20 mouse cellular contexts compared by ENCODE assay signal in the genomic region with DNA sequence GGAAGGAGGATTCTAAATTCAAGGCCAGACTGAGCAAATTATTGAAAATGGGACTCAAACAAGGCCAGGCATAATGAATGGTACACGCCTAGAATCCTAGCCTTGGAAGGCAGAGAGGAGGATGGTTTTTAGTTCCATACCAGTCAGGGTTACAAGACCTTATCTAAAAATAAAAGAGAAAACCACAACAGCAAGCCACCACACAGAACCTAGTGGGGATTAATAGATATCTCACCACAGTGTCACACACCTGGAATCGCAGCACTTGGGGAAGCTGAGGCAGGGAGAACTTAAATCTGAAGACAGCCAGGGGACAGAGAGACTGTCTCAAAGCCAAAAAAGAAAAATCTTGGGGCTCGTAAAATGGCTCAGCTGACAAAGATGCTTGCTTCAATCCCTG. TPM values are rescaled to one million over a fixed set of nuclear protein-coding genes. Genes with fewer than 3 reads are reported as not detected.
DNase-seq lines count a peak whose midpoint lies in the region; ATAC-seq and TF ChIP-seq lines count a peak whose summit lies in the region.
"Had no signal": no experiment of that assay in that cellular context is flagged by ENCODE, and none has a peak within 500 bp of the region (broad histone marks: within the 10 kb centered on the region; RNA-seq: fewer than 3 reads in every experiment).

No protein-coding gene starts in this region.

- no peak for TF ChIP-seq POLR2A in MEL (IDR thresholded peaks at IDR 0.05; ENCODE audit: control insufficient read depth in 1 of 2, insufficient read depth in 1 of 2, low read depth in 1 of 2, low read length in 2 of 2, poor library complexity in 1 of 2)

- no peak overlapping the region for H3K27ac ChIP-seq in heart, embryonic 13.5 days (replicated peaks)
- H3K27ac ChIP-seq in lung, embryonic 15.5 days = no peak overlapping the region
- no peak overlapping the region for H3K27ac ChIP-seq in MEL (ENCODE audit: control insufficient read depth, low read depth, low read length)
- no peak overlapping the region for H3K27ac ChIP-seq in liver, embryonic 15.5 days (replicated peaks)
- H3K27ac ChIP-seq: left cerebral cortex, adult 2 months; limb, embryonic 10.5 days; stomach, embryonic 15.5 days had no signal

- peaks cover 32% of the 10 kb centered on the region for H3K36me3 ChIP-seq in heart, embryonic 13.5 days
- H3K36me3 ChIP-seq in lung, embryonic 15.5 days = peaks cover 24% of the 10 kb centered on the region
- H3K36me3 ChIP-seq in MEL (ENCODE audit: control insufficient read depth in 1 of 2, insufficient read depth in 2 of 2, low read length in 2 of 2) = peaks cover 0 to 15% of the 10 kb centered on the region in 2 experiments; a peak in 2 of 4 replicates
- peaks cover 27% of the 10 kb centered on the region for H3K36me3 ChIP-seq in liver, embryonic 15.5 days (replicated peaks)

- H3K4me3 ChIP-seq in heart, embryonic 13.5 days = 0 out of 2 replicates have a peak overlapping the region, but pooled peaks have one; percentile 71
- H3K4me3 ChIP-seq in lung, embryonic 15.5 days = no peak overlapping the region
- no peak overlapping the region for H3K4me3 ChIP-seq in MEL (ENCODE audit: control insufficient read depth in 1 of 2, insufficient read depth in 1 of 2, low read depth in 2 of 2, low read length in 2 of 2)
- no peak overlapping the region for H3K4me3 ChIP-seq in liver, embryonic 15.5 days (replicated peaks)

- no peak for DNase-seq in heart, postnatal 36 days
- no peak for DNase-seq in lung, postnatal 25 days (ENCODE audit: low spot score)
- peak; percentile 52 for DNase-seq in MEL (ENCODE audit: low read depth, low spot score)
- DNase-seq in embryo, embryonic 9.5 days (ENCODE audit: extremely low spot score) = no peak
- DNase-seq in adrenal gland, adult (ENCODE audit: inconsistent age in 2 of 2, low spot score in 1 of 2) = no peak
- DNase-seq: cerebellum, adult 9-11 months; heart, postnatal 4 days; kidney, adult 18-20 months; kidney, postnatal 25 days; lung, adult 18-20 months; lung, postnatal 4 days; spleen, adult 18-20 months had no signal

- intact Hi-C loops in heart, postnatal 36 days (cut with DNase I) = no loop called here

- peak overlapping the region; percentile 75 for H3K4me2 ChIP-seq in heart, embryonic 13.5 days
- H3K4me2 ChIP-seq in lung, embryonic 15.5 days = 0 out of 2 replicates have a peak overlapping the region, but pooled peaks have one; percentile 62
- H3K4me2 ChIP-seq in liver, embryonic 15.5 days = peak overlapping the region; percentile 7; the same call in 1 of the 2 replicates

- TF ChIP-seq EP300 in MEL (IDR thresholded peaks at IDR 0.05; ENCODE audit: low read depth in 1 of 2, low read length in 2 of 2) = peak; percentile 52 to 78; a peak in 3 of 4 replicates

- H3K79me2 ChIP-seq in MEL (ENCODE audit: control insufficient read depth, insufficient read depth, low read length, poor library complexity) = peaks cover 9% of the 10 kb centered on the region

- no peak for ATAC-seq in heart, embryonic 13.5 days (ENCODE audit: extremely low read depth, insufficient number of reproducible peaks, low FRiP score, low TSS enrichment)
- no peak for ATAC-seq in lung, embryonic 15.5 days (ENCODE audit: borderline replicate concordance, extremely low read depth, low FRiP score, low TSS enrichment)
- ATAC-seq in liver, embryonic 15.5 days (ENCODE audit: insufficient read depth) = no peak
- ATAC-seq: forebrain, embryonic 14.5 days had no signal

- peaks cover 22% of the 10 kb centered on the region for H3K4me1 ChIP-seq in heart, embryonic 13.5 days
- peaks cover 18% of the 10 kb centered on the region for H3K4me1 ChIP-seq in lung, embryonic 15.5 days
- H3K4me1 ChIP-seq in MEL (ENCODE audit: control insufficient read depth in 1 of 2, insufficient read depth in 2 of 2, low read length in 2 of 2) = peaks cover 3 to 12% of the 10 kb centered on the region in 2 experiments
- peaks cover 22% of the 10 kb centered on the region for H3K4me1 ChIP-seq in liver, embryonic 15.5 days (replicated peaks)

- TF ChIP-seq CTCF in MEL (IDR thresholded peaks at IDR 0.05 in 2 of 3, conservative IDR thresholded peaks at IDR 0.05 in 1 of 3; ENCODE audit: control insufficient read depth in 1 of 3, insufficient read depth in 1 of 3, low read depth in 2 of 3, low read length in 3 of 3, poor library complexity in 1 of 3, severe bottlenecking in 1 of 3) = no peak

- TF ChIP-seq RAD21 in MEL (IDR thresholded peaks at IDR 0.05; ENCODE audit: low read depth, low read length) = no peak

- WGBS in heart, embryonic 13.5 days = 85% methylated on average over 3 of the region's 3 CpGs
- WGBS in lung, embryonic 15.5 days = 86% methylated on average over 3 of the region's 3 CpGs
- 14% methylated on average over 3 of the region's 3 CpGs for WGBS in liver, embryonic 15.5 days (ENCODE audit: insufficient replicate concordance)

- no peaks in the 10 kb centered on the region for H3K27me3 ChIP-seq in heart, embryonic 13.5 days (replicated peaks)
- H3K27me3 ChIP-seq in lung, embryonic 15.5 days = no peaks in the 10 kb centered on the region
- peaks cover 0 to 2% of the 10 kb centered on the region in 2 experiments; a peak in 3 of 4 replicates for H3K27me3 ChIP-seq in MEL (ENCODE audit: control insufficient read depth in 1 of 2, insufficient read depth in 2 of 2, low read length in 2 of 2)
- no peaks in the 10 kb centered on the region for H3K27me3 ChIP-seq in liver, embryonic 15.5 days
- H3K27me3 ChIP-seq: heart, embryonic 12.5 days; stomach, embryonic 15.5 days had no signal

- no peak overlapping the region for H3K9ac ChIP-seq in heart, embryonic 13.5 days
- no peak overlapping the region for H3K9ac ChIP-seq in lung, embryonic 15.5 days
- H3K9ac ChIP-seq in MEL (ENCODE audit: control insufficient read depth, low read depth, low read length, poor library complexity, severe bottlenecking) = no peak overlapping the region
- H3K9ac ChIP-seq in liver, embryonic 15.5 days = no peak overlapping the region
- H3K9ac ChIP-seq: stomach, embryonic 15.5 days had no signal

- H3K9me3 ChIP-seq in heart, embryonic 13.5 days = no peaks in the 10 kb centered on the region
- no peaks in the 10 kb centered on the region for H3K9me3 ChIP-seq in lung, embryonic 15.5 days
- H3K9me3 ChIP-seq in MEL (replicated peaks; ENCODE audit: insufficient read depth, low read length) = no peaks in the 10 kb centered on the region
- H3K9me3 ChIP-seq in liver, embryonic 15.5 days (replicated peaks) = no peaks in the 10 kb centered on the region
- H3K9me3 ChIP-seq: heart, embryonic 12.5 days; limb, embryonic 10.5 days; stomach, embryonic 15.5 days had no signal

TF ChIP-seq in MEL, 35 proteins besides CTCF, POLR2A, EP300 and RAD21 (continues in another document):
- TF ChIP-seq POLR2AphosphoS5 (IDR thresholded peaks at IDR 0.05; ENCODE audit: borderline replicate concordance, low read depth, low read length) = no peak
- TF ChIP-seq MEF2A (IDR thresholded peaks at IDR 0.05; ENCODE audit: extremely low read depth, insufficient replicate concordance, low read depth, low read length, poor library complexity, severe bottlenecking) = no peak
- peak; percentile 75 for TF ChIP-seq TAL1 (IDR thresholded peaks at IDR 0.05; ENCODE audit: low read length)
- peak; percentile 95 for TF ChIP-seq RCOR1 (IDR thresholded peaks at IDR 0.05; ENCODE audit: low read depth, low read length)
- TF ChIP-seq TCF12 (IDR thresholded peaks at IDR 0.05; ENCODE audit: low read depth, low read length) = peak; percentile 86
- TF ChIP-seq SMC3 (IDR thresholded peaks at IDR 0.05; ENCODE audit: low read depth, low read length) = no peak
- TF ChIP-seq GABPA (IDR thresholded peaks at IDR 0.05; ENCODE audit: low read depth, low read length) = no peak
- no peak for TF ChIP-seq ZC3H11A (IDR thresholded peaks at IDR 0.05; ENCODE audit: low read depth, low read length)
- no peak for TF ChIP-seq USF2 (IDR thresholded peaks at IDR 0.05; ENCODE audit: borderline replicate concordance in 1 of 2, insufficient read depth in 1 of 2, low read depth in 1 of 2, low read length in 2 of 2)
- TF ChIP-seq USF1 (IDR thresholded peaks at IDR 0.05; ENCODE audit: low read depth, low read length) = no peak
- no peak for TF ChIP-seq HCFC1 (IDR thresholded peaks at IDR 0.05; ENCODE audit: low read depth, low read length)
- no peak for TF ChIP-seq MYB (IDR thresholded peaks at IDR 0.05; ENCODE audit: low read depth, low read length)
- TF ChIP-seq ZKSCAN1 (IDR thresholded peaks at IDR 0.05; ENCODE audit: low read depth, low read length) = no peak
- no peak for TF ChIP-seq MYC (IDR thresholded peaks at IDR 0.05; ENCODE audit: low read depth, low read length)
- no peak for TF ChIP-seq E2F4 (IDR thresholded peaks at IDR 0.05; ENCODE audit: borderline replicate concordance, low read depth, low read length)
- no peak for TF ChIP-seq NELFE (IDR thresholded peaks at IDR 0.05; ENCODE audit: low read depth, low read length)
- no peak for TF ChIP-seq NRF1 (IDR thresholded peaks at IDR 0.05; ENCODE audit: insufficient read depth, low read depth, low read length, poor library complexity, severe bottlenecking)
- peak; percentile 56; the same call in 1 of the 2 replicates for TF ChIP-seq BHLHE40 (IDR thresholded peaks at IDR 0.05; ENCODE audit: borderline replicate concordance, low read depth, low read length)
- TF ChIP-seq SIN3A (IDR thresholded peaks at IDR 0.05; ENCODE audit: low read length) = no peak
- no peak for TF ChIP-seq UBTF (IDR thresholded peaks at IDR 0.05; ENCODE audit: borderline replicate concordance, insufficient read depth, low read depth, low read length)
- TF ChIP-seq ZMIZ1 (IDR thresholded peaks at IDR 0.05; ENCODE audit: low read depth, low read length) = no peak

RNA-seq across cellular contexts. Expression of a gene that starts 1.6 kb away (rescaled TPM):
- polyA plus RNA-seq in heart, embryonic 13.5 days (2015; fragmentation: Nextera tagmentation; extraction: Ambion mirVana) = 55.1 and 63.2 TPM in 2 replicates
- total RNA-seq in heart, postnatal 36 days (2021) = 10 to 100 TPM; 11.0 to 12.2 TPM
- 83.5 and 84.8 TPM in 2 replicates for polyA plus RNA-seq in lung, embryonic 15.5 days (2015; fragmentation: Nextera tagmentation; extraction: Ambion mirVana)
- 25.3 and 25.5 TPM in 2 replicates for total RNA-seq in MEL (2012; rRNA removed)
- polyA plus RNA-seq in MEL (2012; ENCODE audit: insufficient read depth in 1 of 2, insufficient read length in 2 of 2, low read depth in 1 of 2, low replicate concordance in 2 of 2, missing spikeins in 1 of 2) = 10 to 100 TPM in 1 of 2 experiments, not detected in 1; 36.1 TPM
- 28.1 and 28.2 TPM in 2 replicates for polyA plus RNA-seq in liver, embryonic 15.5 days (2015; fragmentation: Nextera tagmentation; extraction: Ambion mirVana)

RNA-seq across cellular contexts. Expression of a gene that starts 18.3 kb away (rescaled TPM):
- 5.0 and 5.3 TPM in 2 replicates for polyA plus RNA-seq in heart, embryonic 13.5 days (2015; fragmentation: Nextera tagmentation; extraction: Ambion mirVana)
- 1 to 10 TPM; 1.1 to 1.2 TPM for total RNA-seq in heart, postnatal 36 days (2021)
- 12.3 and 13.0 TPM in 2 replicates for polyA plus RNA-seq in lung, embryonic 15.5 days (2015; fragmentation: Nextera tagmentation; extraction: Ambion mirVana)
- 10.1 and 11.6 TPM in 2 replicates for total RNA-seq in MEL (2012; rRNA removed)
- polyA plus RNA-seq in MEL (2012; ENCODE audit: insufficient read depth in 1 of 2, insufficient read length in 2 of 2, low read depth in 1 of 2, low replicate concordance in 2 of 2, missing spikeins in 1 of 2) = 10 to 100 TPM in 1 of 2 experiments, not detected in 1; 17.5 TPM
- polyA plus RNA-seq in liver, embryonic 15.5 days (2015; fragmentation: Nextera tagmentation; extraction: Ambion mirVana) = 4.3 and 4.4 TPM in 2 replicates

Comparison
In these comparisons a context has a peak if more than half of its experiments do, and no peak if none do; other contexts are left out.
1. H3K4me2 ChIP-seq: peak in every context shown above with its lines; median percentile 75 in heart, embryonic 13.5 days; 62 in lung, embryonic 15.5 days; 7 in liver, embryonic 15.5 days.